Mouse (Mus musculus) kidney, adult 2 months (tissue): ENCODE data around the gene Pamr1. TPM values are rescaled to one million over a fixed set of nuclear protein-coding genes. Genes with fewer than 3 reads are reported as not detected.

Experiments
- DNase-seq: peaks from one replicate; pipeline ENCODE4 v3.0.0; 2021
- H3K27ac ChIP-seq: fragments of 200-500 bp; 2 replicates; pipeline ENCODE4 v1.5.1; 2012; ENCODE audit warnings: low read depth, low read length, control low read depth, inconsistent platforms; ENCODE audit not compliant: insufficient read depth
- H3K27me3 ChIP-seq: fragments of 200-500 bp; replicated peaks from 2 replicates; pipeline ENCODE4 v1.6.1; 2012; ENCODE audit warnings: mild to moderate bottlenecking, moderate library complexity, low read length, inconsistent platforms; ENCODE audit not compliant: control insufficient read depth, insufficient read depth
- H3K36me3 ChIP-seq: fragments of 200-500 bp; 2 replicates; pipeline ENCODE4 v1.6.1; 2012; ENCODE audit warnings: mild to moderate bottlenecking, moderate library complexity, low read length, inconsistent platforms; ENCODE audit not compliant: control insufficient read depth, insufficient read depth
- H3K4me1 ChIP-seq: fragments of 200-500 bp; 2 replicates; pipeline ENCODE4 v1.6.1; 2011; ENCODE audit warnings: low read length; ENCODE audit not compliant: control insufficient read depth, insufficient read depth
- H3K4me3 ChIP-seq: fragments of 200-500 bp; 2 replicates; pipeline ENCODE4 v1.5.1; 2011; ENCODE audit warnings: mild to moderate bottlenecking, low read depth, low read length, control low read depth; ENCODE audit not compliant: insufficient read depth
- CTCF ChIP-seq: fragments of 200-500 bp; conservative IDR thresholded peaks from 2 replicates; pipeline ENCODE4 v1.5.1; 2011; ENCODE audit warnings: low read depth, mild to moderate bottlenecking, control low read depth, low read length, moderate library complexity, mixed read lengths; ENCODE audit not compliant: insufficient read depth, insufficient read length
- POLR2A ChIP-seq: fragments of 200-500 bp; IDR thresholded peaks from one replicate; pipeline ENCODE4 v1.6.1; 2011; ENCODE audit warnings: low read depth, low read length, control low read depth
- WGBS: fragments of 180-500 bp; shearing (Covaris S2); methylation state at CpG from one replicate; pipeline ENCODE4 v1.1.7; 2018; 5-methylcytosine and 5-hydroxymethylcytosine counted together
- polyA plus RNA-seq: library from polyadenylated mRNA; depleted of rRNA; stranded (reverse); fragments of >200 nt; gene quantifications from 2 replicates; pipeline ENCODE4 v1.2.3, GENCODE M21; 2012

The Pamr1 gene
- polyA plus RNA-seq, 1 experiment = 6.1 TPM

DNA sequence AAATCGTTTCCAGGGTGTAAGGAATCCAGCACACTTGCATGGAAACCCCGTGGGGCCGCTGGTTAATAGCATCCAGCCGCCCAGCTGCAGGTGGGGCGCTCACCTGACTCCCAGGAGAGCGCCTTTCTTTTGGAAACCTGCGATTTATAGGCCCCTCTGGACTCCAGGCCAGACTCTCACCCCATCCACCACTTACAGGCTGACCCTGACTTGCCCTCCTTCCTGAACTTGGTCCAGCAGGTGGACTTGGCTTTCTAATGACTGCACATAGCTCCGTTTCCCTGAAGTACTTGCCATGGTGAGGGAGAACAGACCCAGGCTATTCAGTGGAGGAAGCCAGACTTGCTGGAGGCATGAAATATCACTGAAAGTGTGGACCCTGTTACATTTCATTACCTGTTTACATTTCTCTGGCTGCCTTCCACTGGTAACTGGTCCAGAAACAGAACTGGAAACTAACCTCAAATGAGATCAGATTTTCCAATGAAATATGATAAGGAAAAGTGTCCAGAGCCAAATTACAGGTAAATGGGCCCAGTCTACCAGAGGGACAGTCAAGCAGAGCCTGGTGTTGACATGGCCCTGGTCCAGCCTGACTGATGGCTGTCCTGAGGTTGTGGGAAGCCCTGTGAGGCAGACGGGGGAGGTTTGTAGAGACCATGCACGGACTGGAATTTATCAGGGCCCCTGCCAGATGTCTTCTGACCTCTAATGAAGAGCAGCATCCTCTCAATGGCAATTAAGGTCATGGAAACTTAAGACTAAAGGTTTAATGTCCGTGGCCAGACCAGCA is 9.2 kb upstream of the Pamr1 start:
- Histone ChIP-seq H3K27me3 (no peaks in the 10 kb centered on the region), H3K4me1 (no peaks in the 10 kb centered on the region), H3K4me3 (no peak overlapping the region), H3K36me3 (no peaks in the 10 kb centered on the region), H3K27ac (no peak overlapping the region)
- TF ChIP-seq POLR2A = no peak
- TF ChIP-seq CTCF = no peak
- 37% methylated on average over 11 of the region's 11 CpGs for WGBS
- DNase-seq = peak; percentile 65

DNA sequence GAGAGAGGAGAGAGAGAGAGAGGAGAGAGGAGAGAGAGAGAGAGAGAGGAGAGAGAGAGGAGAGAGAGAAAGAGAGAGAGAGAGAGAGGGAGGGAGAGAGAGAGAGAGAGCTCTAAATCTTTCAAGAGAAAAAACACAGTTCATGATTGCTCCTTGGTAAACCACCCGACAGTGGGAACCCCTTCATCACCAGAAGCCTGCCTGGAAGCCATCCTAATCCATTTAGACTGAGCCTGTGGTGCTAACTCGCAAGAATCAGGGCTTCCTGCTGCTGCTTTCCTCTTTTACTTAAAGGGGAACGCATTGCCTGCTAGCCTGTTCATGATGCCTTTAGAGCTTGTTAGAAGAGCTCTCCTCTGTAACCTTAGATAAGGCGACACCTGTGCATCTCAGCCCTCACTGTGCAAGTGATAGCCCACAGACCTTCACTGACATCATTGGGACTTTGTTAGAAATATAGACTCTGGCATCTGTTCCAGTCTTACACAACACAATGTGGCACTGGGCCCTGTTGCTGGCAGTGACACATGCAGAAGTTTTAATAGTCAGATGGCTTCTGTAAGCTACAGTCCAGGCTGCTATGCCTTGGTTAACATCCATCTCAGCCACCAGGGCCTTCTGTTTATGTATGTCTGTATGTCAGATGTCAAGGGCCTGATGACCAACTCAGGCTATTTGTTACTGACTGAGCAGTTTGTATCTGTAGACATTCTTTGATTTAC is 8.2 kb upstream of the Pamr1 start:
- H3K4me1 ChIP-seq = no peaks in the 10 kb centered on the region
- 68% methylated on average over 4 of the region's 4 CpGs for WGBS
- TF ChIP-seq POLR2A (no peak), CTCF (no peak)
- H3K4me3 ChIP-seq = no peak overlapping the region
- H3K27me3 ChIP-seq = no peaks in the 10 kb centered on the region
- no peak overlapping the region for H3K27ac ChIP-seq
- no peaks in the 10 kb centered on the region for H3K36me3 ChIP-seq
- no peak for DNase-seq

DNA sequence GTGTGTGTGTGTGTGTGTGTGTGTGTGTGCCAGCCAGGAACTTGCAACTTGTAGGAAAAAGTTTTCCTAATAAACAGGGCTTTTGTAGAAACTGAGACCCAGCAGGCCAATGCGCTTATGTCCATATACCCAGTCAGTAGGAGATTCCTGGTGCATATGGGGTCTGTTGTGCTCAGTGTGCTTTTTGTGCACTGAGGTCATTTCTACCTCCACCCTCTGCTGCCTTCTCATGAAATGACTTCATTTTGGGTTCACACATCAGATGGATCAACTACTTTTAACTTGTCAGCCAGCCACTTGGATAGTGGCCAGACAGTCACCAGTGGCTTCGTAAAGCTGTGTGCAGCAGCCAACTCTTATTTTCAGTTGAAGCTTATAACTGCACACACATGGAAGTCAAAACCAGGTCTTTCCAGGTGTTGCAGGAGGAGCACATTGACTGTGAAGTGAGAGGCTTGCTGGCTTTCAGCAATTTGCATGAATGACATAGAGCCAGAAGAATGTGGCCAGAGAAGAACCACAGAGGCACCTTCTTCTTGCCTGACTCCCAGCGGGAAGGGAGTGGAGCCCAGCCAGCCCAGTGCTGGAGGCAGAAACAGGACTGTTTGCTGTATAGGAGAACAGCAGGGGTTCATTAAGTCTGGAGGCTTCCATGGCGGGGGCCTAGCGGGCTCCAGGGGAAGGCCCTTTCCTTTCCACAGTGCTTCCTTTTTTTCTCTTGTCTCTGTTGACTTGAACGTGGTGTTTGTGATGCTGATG is 5.7 kb upstream of the Pamr1 start:
- Histone ChIP-seq H3K4me3 (no peak overlapping the region), H3K27ac (no peak overlapping the region), H3K4me1 (no peaks in the 10 kb centered on the region), H3K36me3 (no peaks in the 10 kb centered on the region), H3K27me3 (no peaks in the 10 kb centered on the region)
- no peak for TF ChIP-seq POLR2A
- TF ChIP-seq CTCF = no peak
- WGBS = 60% methylated on average over 6 of the region's 6 CpGs
- DNase-seq = peak; percentile 33

DNA sequence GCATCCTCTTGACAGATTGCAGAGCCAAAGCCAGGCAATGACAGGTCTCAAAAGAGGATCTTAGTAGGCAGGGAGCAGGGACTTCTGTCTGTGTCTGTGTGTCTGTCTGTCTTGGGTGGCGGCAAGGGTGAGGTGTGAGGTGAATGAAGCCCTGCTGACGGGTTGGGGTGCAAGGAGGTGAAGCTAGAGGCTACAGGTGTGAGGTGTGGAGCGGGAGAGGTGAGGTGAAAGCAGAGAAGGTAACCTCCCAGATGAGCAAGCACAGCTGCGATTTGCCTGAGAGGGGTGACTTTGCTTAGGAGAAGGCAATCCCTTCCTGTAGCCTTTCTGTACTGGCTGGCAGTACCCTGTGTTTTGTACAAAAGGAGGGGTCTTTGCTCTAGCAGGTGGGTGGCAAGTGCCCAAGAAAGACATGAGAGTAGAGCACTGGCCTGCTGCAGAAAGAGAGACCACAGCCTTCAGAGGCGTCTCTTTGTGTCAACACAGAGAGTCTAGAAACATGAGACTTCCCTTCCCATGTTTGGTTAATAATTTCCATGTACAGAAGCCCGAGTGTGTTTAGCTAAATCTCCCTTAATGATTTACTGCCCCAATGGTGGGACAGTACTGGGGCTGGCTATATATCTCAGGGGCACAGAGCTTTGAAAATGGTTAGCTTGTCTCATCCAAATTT is 1.2 kb downstream of the Pamr1 start:
- Histone ChIP-seq H3K36me3 (no peaks in the 10 kb centered on the region), H3K4me3 (peak overlapping the region; percentile 4; the same call in 1 of the 2 replicates), H3K27ac (peak overlapping the region; percentile 5; the same call in 1 of the 2 replicates), H3K27me3 (no peaks in the 10 kb centered on the region), H3K4me1 (peaks cover 12% of the 10 kb centered on the region)
- WGBS = 21% methylated on average over 6 of the region's 6 CpGs
- TF ChIP-seq POLR2A = no peak
- TF ChIP-seq CTCF = no peak
- DNase-seq = peak; percentile 65

DNA sequence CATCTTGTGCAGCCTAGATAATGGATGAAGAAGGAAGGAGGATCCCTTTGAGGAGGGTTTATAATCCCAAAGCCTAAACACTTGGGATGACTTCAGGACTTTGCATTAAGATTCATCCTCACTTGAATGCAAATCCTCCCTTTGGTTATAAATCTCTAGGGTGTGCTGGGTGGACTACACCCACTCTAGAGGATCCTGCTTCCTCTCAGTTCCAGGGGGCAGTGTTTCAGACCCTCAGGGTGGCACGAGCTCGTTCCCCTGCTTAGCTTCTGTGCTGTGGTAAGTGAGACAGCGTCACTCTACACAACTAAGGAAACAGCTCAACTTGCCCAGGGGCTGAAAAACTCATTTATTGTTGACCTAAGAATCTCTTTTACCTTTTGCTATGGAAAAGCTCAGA is 1.8 kb downstream of the Pamr1 start:
- TF ChIP-seq CTCF (no peak), POLR2A (no peak)
- Histone ChIP-seq H3K36me3 (no peaks in the 10 kb centered on the region), H3K4me3 (no peak overlapping the region), H3K4me1 (peaks cover 12% of the 10 kb centered on the region), H3K27ac (no peak overlapping the region), H3K27me3 (no peaks in the 10 kb centered on the region)
- peak; percentile 1 for DNase-seq
- WGBS = 24% methylated on average over 3 of the region's 3 CpGs

DNA sequence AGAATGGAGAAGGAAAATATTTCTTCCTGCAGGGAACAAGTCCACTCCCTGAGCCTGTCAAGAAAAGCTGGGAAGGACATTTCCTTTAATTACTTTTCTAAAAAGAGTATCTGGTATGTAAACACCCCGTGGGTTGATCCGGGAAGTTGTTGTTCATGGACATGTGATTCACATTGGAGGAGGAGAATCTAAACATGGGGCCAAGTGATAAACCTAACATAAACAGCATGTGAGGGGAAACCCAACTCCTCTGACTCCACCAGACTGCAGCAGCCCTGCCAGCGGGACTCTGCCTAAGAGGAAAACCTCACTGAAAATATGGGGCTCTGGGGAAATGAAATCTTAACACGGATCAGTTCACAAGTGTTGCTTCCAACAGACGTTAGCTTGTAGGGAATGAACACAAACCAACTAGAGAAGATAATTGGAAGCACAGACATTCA is 2.3 kb downstream of the Pamr1 start:
- H3K4me1 ChIP-seq = peaks cover 12% of the 10 kb centered on the region
- TF ChIP-seq CTCF (no peak), POLR2A (no peak)
- no peaks in the 10 kb centered on the region for H3K36me3 ChIP-seq
- H3K4me3 ChIP-seq = no peak overlapping the region
- WGBS = 10% methylated on average over 5 of the region's 5 CpGs
- H3K27ac ChIP-seq = no peak overlapping the region
- H3K27me3 ChIP-seq = no peaks in the 10 kb centered on the region
- DNase-seq = peak; percentile 30
